Mouse (Mus musculus) spleen, embryonic (tissue): ENCODE results near the gene Rpl11.

ENCODE experiments used
- CTCF ChIA-PET: fragments of 350-600 bp; sonication (Branson Sonifier 250); formaldehyde crosslinking; loops from one replicate; lab custom pipeline; 2022; lab: Charles Lee

Rpl11 gene

DNA sequence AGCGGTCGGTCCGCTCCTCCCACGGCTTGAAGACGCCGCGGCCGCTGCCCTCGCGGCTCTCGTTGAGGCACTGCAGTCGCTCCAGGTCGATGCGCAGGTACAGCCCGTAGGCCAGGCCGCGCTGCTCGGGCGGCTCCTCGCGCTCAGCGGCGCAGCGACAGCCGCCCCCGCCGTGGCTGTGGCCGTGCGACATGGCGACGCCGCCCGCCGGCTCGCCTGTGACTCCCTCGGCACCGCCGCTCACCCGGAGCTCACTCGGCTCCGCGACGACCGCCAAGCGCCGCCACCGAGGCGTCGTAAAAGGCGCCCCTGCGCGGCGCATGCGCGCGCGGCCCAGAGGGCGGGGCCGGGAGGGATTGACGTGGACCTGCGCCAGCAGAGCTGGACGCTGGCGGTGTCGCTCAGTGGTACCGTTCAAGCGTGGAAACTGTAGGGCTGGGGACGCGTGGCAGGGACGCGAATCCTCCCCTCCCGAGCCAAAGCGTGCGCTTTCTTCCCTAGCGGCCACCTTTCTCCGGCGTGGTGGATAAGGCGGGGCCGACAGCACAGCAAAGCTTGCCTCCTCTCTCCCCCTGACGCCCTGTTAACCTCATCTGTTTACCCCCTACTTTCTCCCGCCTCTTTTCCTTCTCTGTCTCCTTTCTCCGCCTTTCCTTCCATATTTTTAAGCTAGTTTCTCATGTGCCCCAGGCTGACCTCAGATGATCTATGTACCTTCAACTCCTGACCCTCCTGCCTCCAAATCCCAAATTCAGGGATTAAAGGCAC lies 66.1 kb downstream of the Rpl11 start, which contains the start of gene Pithd1:
Gene Pithd1 (minus strand): TSS at position 322 of the 768 bp plus-strand sequence.
- CTCF ChIA-PET: interaction anchor here (0.7 kb wide), 2 partner anchors 21 to 831 kb away, joined by 3 read pairs; no protein-coding TSS in a partner anchor

DNA sequence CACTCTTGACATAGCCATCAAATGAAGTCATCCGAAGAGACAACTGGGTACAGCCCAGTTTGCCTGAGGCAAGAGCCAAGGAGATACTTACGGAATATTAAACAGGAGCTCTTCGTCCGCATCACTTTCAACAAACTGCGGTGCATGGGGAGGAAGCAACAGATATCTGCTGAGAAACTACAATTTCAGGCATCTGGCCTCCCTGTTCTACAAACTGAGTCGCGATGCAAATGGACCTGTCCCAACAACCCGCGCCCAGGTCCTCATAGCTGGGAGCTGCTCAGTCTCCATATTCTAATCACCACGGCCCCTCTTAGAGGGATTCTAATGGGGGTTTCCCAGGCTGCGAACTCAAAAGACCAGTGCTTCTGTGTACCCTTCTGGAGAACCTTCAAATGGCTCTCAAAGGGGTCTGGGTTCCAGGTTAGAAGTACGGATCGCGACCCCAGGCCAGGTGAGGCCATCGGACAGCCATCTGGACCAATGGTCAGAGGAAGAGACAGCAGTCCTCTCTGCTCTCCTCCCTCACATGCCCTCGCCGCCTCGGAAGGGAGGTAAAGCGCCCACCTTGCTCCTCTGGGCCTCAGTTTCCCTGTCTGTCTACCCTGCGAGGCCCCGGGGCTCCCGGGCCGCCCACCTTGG lies 66.8 kb downstream of the Rpl11 start:
- CTCF ChIA-PET: no interaction called here

DNA sequence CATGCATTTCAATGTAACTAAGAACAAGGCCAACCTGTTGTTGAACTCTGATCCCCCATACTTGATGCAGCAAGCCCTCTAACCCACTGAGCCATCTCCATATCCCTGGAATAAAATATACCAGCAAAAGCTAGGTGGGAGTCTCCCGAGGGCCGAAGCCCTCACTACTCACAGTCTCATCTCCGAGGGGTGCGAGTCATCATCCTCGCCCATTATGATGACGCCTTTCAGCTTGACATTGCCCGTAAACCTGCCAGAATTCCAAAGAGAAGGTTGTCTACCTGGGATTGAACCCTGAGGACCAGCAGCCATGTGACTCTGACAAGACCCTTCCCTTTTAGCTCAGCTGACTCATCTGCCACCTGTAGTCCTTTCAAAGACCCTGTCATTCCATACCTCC lies 67.5 kb downstream of the Rpl11 start:
- CTCF ChIA-PET: no interaction called here

DNA sequence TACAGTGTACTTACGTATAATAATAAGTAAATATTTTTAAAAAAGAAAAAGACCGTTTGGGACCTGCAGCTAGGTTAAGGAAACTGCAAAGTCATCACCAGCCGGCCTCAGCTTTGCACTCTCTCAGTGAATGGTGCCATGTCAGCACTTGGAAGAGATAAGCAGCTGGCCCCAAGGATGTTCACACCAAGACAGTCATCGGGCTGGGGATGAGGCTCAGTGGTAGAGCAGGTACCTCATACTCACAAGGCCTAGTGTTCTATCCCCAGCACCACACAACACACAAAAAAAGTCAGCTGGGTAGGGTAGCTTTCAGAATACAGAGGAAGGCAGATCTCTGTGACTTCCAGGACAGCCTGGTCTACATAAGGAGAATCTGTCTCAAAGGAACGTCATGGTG lies 68.0 kb downstream of the Rpl11 start:
- CTCF ChIA-PET: no interaction called here

DNA sequence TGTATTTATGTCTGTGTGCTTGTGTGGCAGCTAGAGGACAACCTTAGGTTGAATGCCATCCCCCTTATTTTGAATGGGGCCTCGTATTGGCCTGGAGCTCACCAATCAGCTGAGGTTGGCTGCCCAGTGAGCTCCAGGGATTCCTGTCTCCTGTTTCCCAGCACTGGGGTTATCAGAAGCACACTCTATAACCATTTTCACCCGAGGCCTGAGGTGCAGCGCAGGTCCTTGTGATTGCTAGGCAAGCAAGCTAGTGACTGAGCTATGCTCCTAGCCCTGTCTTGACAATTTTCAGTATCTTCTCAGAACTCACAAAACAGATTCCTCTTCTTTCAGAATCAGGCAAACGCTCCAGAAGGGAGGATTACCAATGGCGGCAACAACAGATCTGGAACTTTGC lies 68.7 kb downstream of the Rpl11 start:
- CTCF ChIA-PET: interaction anchor here (1.0 kb wide), 1 partner anchor 11 kb away, joined by 3 read pairs; no protein-coding TSS in a partner anchor

DNA sequence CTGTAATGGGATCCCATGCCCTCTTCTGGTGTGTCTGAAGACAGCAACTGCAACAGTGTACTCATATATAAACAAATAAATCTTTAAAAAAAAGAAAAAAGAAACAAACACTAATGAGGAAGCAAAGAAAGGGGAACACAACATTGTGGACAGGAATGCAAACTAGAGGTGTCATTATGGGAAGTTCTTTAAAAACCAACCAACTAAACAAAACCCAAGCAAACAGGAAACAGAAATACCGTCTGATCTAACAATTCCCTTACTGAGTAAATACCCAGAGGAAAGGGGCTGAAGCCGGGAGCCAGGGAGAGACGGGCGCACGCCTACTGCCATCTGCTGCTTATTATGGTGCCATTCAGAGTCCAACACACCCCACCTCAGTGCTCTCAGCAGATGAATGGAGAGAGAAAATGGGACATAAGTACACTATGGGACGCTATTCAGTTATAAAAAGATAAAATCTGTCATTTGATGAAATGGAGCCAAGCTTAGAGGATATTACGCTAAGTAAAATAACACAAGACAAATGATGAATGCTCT lies 71.6 kb downstream of the Rpl11 start:
- CTCF ChIA-PET: interaction anchor here (1.0 kb wide), 1 partner anchor 34 kb away, joined by 3 read pairs; no protein-coding TSS in a partner anchor

DNA sequence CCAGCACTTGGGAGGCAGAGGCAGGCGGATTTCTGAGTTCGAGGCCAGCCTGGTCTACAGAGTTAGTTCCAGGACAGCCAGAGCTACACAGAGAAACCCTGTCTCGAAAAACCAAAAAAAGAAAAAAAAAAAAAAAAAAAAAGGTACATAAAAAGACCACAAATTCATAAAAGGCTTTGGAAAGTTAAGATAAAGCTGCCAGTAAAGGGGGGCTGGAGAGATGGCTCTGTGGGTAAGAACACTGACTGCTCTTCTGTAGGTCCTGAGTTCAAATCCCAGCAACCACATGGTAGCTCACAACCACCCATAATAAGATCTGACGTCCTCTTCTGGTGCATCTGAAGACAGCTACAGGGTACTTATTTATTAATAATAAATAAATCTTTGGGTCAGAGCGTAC lies 73.0 kb downstream of the Rpl11 start:
- CTCF ChIA-PET: interaction anchor here (0.6 kb wide), 1 partner anchor 169 kb away, joined by 5 read pairs; no protein-coding TSS in a partner anchor
